In the genomic region with DNA sequence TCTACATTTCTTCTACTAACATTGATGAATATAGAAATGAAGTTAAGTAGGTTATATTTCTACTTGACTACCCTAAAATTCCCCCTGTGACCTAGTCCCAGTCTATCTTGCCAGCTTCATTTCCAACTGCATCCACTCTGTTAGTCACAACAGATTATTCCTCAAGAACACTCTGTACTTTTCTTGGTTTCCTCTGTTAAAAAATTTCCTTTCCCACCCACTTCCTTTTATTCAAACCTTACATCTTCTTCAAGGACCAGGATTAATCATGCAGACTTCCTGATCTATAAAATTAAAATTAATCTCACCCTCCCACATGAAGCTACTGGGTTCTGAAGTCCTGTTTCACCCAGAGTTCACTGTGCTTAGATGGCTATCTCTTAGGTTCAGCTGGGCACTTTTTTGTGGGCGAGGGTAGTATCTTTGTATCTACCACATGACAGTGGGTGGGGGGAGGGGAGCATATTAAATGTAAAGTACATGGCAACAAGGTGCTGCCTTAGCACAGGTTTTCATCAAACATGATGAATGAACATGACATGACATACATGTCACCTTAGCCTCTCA, we compare ENCODE assay signal across 27 mouse cellular contexts. TPM values are rescaled to one million over a fixed set of nuclear protein-coding genes. Genes with fewer than 3 reads are reported as not detected.
A peak's percentile ranks its signal among the peaks of the same experiment; 100 is the strongest.
DNase-seq lines count a peak whose midpoint lies in the region; ATAC-seq and TF ChIP-seq lines count a peak whose summit lies in the region.
"Had no signal": no experiment of that assay in that cellular context is flagged by ENCODE, and none has a peak within 500 bp of the region (broad histone marks: within the 10 kb centered on the region; RNA-seq: fewer than 3 reads in every experiment).

No protein-coding gene starts in this region.

- 43% methylated on average over 1 of the region's 1 CpGs for WGBS in heart, adult 2 months
- WGBS in embryonic facial prominence, embryonic 10.5 days = 75% methylated on average over 1 of the region's 1 CpGs
- 79% methylated on average over 1 of the region's 1 CpGs for WGBS in hindbrain, embryonic 11.5 days

- no peaks in the 10 kb centered on the region for H3K27me3 ChIP-seq in heart, adult 2 months (ENCODE audit: control insufficient read depth, insufficient read depth, low read length)
- no peaks in the 10 kb centered on the region for H3K27me3 ChIP-seq in embryonic facial prominence, embryonic 10.5 days (replicated peaks; ENCODE audit: low read depth, poor library complexity, severe bottlenecking)
- no peaks in the 10 kb centered on the region for H3K27me3 ChIP-seq in hindbrain, embryonic 11.5 days (ENCODE audit: control insufficient read depth, insufficient read depth, low read length)
- H3K27me3 ChIP-seq: CH12.LX; embryonic facial prominence, embryonic 12.5 days; hindbrain, embryonic 15.5 days; intestine, embryonic 15.5 days; midbrain, embryonic 15.5 days; Patski had no signal

- no peak overlapping the region for H3K4me2 ChIP-seq in hindbrain, embryonic 11.5 days (replicated peaks; ENCODE audit: low read depth, low read length)
- H3K4me2 ChIP-seq: embryonic facial prominence, embryonic 12.5 days; hindbrain, embryonic 15.5 days; intestine, embryonic 15.5 days; lung, embryonic 14.5 days; midbrain, embryonic 15.5 days had no signal

- ATAC-seq in CD4-positive, CD25-positive, alpha-beta regulatory T cell, adult 4 months = peak; percentile 80
- no peak for ATAC-seq in hindbrain, embryonic 11.5 days (ENCODE audit: low FRiP score)
- ATAC-seq: forebrain, embryonic 14.5 days; intestine, embryonic 15.5 days; midbrain, embryonic 15.5 days; Patski had no signal

- no peaks in the 10 kb centered on the region; the same call in 1 of the 2 replicates for H3K4me1 ChIP-seq in heart, adult 2 months (ENCODE audit: control insufficient read depth, insufficient read depth, low read length)
- H3K4me1 ChIP-seq in embryonic facial prominence, embryonic 10.5 days = no peaks in the 10 kb centered on the region
- H3K4me1 ChIP-seq in hindbrain, embryonic 11.5 days (replicated peaks; ENCODE audit: control insufficient read depth, insufficient read depth, low read length) = no peaks in the 10 kb centered on the region
- H3K4me1 ChIP-seq: embryonic facial prominence, embryonic 12.5 days; hindbrain, embryonic 15.5 days; intestine, embryonic 15.5 days; midbrain, embryonic 15.5 days had no signal

- H3K9ac ChIP-seq in heart, adult 2 months (ENCODE audit: low read depth, low read length) = no peak overlapping the region
- no peak overlapping the region for H3K9ac ChIP-seq in hindbrain, embryonic 11.5 days (ENCODE audit: low read depth, low read length)
- H3K9ac ChIP-seq: embryonic facial prominence, embryonic 12.5 days; hindbrain, embryonic 15.5 days; intestine, embryonic 15.5 days; liver, embryonic 14.5 days; lung, embryonic 14.5 days; midbrain, embryonic 15.5 days had no signal

- TF ChIP-seq EP300 in heart, adult 2 months (IDR thresholded peaks at IDR 0.05; ENCODE audit: insufficient read depth, low read depth, low read length) = no peak

- intact Hi-C loops in heart, adult 2 months (cut with DNase I) = no loop called here
- intact Hi-C loops in heart, postnatal 10 days (cut with DNase I) = no loop called here

- no peak for TF ChIP-seq CTCF in heart, adult 2 months (IDR thresholded peaks at IDR 0.05)

- peak overlapping the region; percentile 45 for H3K27ac ChIP-seq in heart, adult 2 months
- H3K27ac ChIP-seq in embryonic facial prominence, embryonic 10.5 days (replicated peaks) = no peak overlapping the region
- H3K27ac ChIP-seq in hindbrain, embryonic 11.5 days (ENCODE audit: low read depth, low read length) = no peak overlapping the region
- H3K27ac ChIP-seq: embryonic facial prominence, embryonic 12.5 days; hindbrain, embryonic 15.5 days; intestine, embryonic 15.5 days; liver, embryonic 14.5 days; midbrain, embryonic 15.5 days had no signal

- no peak for DNase-seq in heart, adult 2 months
- no peak for DNase-seq in heart, postnatal 10 days
- DNase-seq in lung, postnatal 25 days (ENCODE audit: low spot score) = peak; percentile 3
- no peak for DNase-seq in lung, postnatal 10 days
- peak; percentile 3 for DNase-seq in c-Kit-positive CD71-negative TER-119-negative erythroid progenitor cells, embryonic 14.5 days (ENCODE audit: low read depth)
- no peak for DNase-seq in embryonic facial prominence, embryonic 10.5 days (ENCODE audit: low spot score)
- DNase-seq in hindbrain, embryonic 11.5 days (ENCODE audit: low spot score) = no peak
- DNase-seq: adrenal gland, postnatal 25 days; cerebellum, adult 8-10 months; cerebellum, postnatal 25 days; kidney, adult 9 months; kidney, postnatal 10 days; layer of hippocampus, adult 9-11 months; liver; lung, embryonic 14.5 days; right cerebral cortex, adult 18-20 months; spleen, adult 18-20 months; thymus, postnatal 25 days had no signal

- H3K36me3 ChIP-seq in heart, adult 2 months (ENCODE audit: control insufficient read depth, insufficient read depth, low read length) = peaks cover 2% of the 10 kb centered on the region; the same call in 1 of the 2 replicates
- H3K36me3 ChIP-seq in embryonic facial prominence, embryonic 10.5 days (replicated peaks) = peaks cover 24% of the 10 kb centered on the region
- H3K36me3 ChIP-seq in hindbrain, embryonic 11.5 days (ENCODE audit: control insufficient read depth, insufficient read depth, low read length) = no peaks in the 10 kb centered on the region
- H3K36me3 ChIP-seq: midbrain, embryonic 15.5 days had no signal

- peaks cover 5% of the 10 kb centered on the region; the same call in 1 of the 2 replicates for H3K9me3 ChIP-seq in embryonic facial prominence, embryonic 10.5 days
- no peaks in the 10 kb centered on the region for H3K9me3 ChIP-seq in hindbrain, embryonic 11.5 days (ENCODE audit: control insufficient read depth, low read length)
- H3K9me3 ChIP-seq: hindbrain, embryonic 15.5 days; intestine, embryonic 15.5 days; midbrain, embryonic 15.5 days had no signal

- no peak for TF ChIP-seq POLR2A in heart, adult 2 months (IDR thresholded peaks at IDR 0.05; ENCODE audit: insufficient read depth, low read depth, low read length)

- H3K79me2 ChIP-seq in heart, adult 2 months (replicated peaks; ENCODE audit: control insufficient read depth, insufficient read depth, low read length) = no peaks in the 10 kb centered on the region

- H3K4me3 ChIP-seq in heart, adult 2 months = no peak overlapping the region
- no peak overlapping the region for H3K4me3 ChIP-seq in embryonic facial prominence, embryonic 10.5 days
- H3K4me3 ChIP-seq in hindbrain, embryonic 11.5 days (ENCODE audit: low read depth, low read length) = no peak overlapping the region
- H3K4me3 ChIP-seq: embryonic facial prominence, embryonic 12.5 days; hindbrain, embryonic 15.5 days; intestine, embryonic 15.5 days; midbrain, embryonic 15.5 days had no signal

RNA-seq across cellular contexts. Expression of gene Srek1ip1, which starts 13.1 kb away (rescaled TPM):
- total RNA-seq in heart, adult 2 months (2021) = 10 to 100 TPM; 21.0 to 22.3 TPM
- 11.3 and 19.5 TPM in 2 replicates for polyA plus RNA-seq in heart, adult 2 months (2012; rRNA removed)
- 10 to 100 TPM; 22.7 to 24.4 TPM for total RNA-seq in heart, postnatal 10 days (2021)
- 10 to 100 TPM; 10.7 to 19.2 TPM for polyA plus RNA-seq in CD4-positive, CD25-positive, alpha-beta regulatory T cell, adult 4 months (2017; shearing (Covaris generic))
- polyA plus RNA-seq in embryonic facial prominence, embryonic 10.5 days (2016; fragmentation: Nextera tagmentation; extraction: Ambion mirVana) = 18.7 and 18.8 TPM in 2 replicates
- 17.8 and 19.7 TPM in 2 replicates for polyA plus RNA-seq in hindbrain, embryonic 11.5 days (2014; fragmentation: Nextera tagmentation; extraction: Ambion mirVana)

RNA-seq across cellular contexts. Expression of gene Cwc27, which starts 37.8 kb away (rescaled TPM):
- 10 to 100 TPM; 13.5 to 15.2 TPM for total RNA-seq in heart, adult 2 months (2021)
- polyA plus RNA-seq in heart, adult 2 months (2012; rRNA removed) = 4.5 and 8.3 TPM in 2 replicates
- 10 to 100 TPM; 17.6 to 19.0 TPM for total RNA-seq in heart, postnatal 10 days (2021)
- 10 to 100 TPM; 37.9 to 48.4 TPM for polyA plus RNA-seq in CD4-positive, CD25-positive, alpha-beta regulatory T cell, adult 4 months (2017; shearing (Covaris generic))
- polyA plus RNA-seq in embryonic facial prominence, embryonic 10.5 days (2016; fragmentation: Nextera tagmentation; extraction: Ambion mirVana) = 33.3 and 36.2 TPM in 2 replicates
- 33.5 and 33.6 TPM in 2 replicates for polyA plus RNA-seq in hindbrain, embryonic 11.5 days (2014; fragmentation: Nextera tagmentation; extraction: Ambion mirVana)

Comparison
In these comparisons a context has a peak if more than half of its experiments do, and no peak if none do; other contexts are left out.
1. DNase-seq: peak in lung, postnatal 25 days (single experiment) and c-Kit-positive CD71-negative TER-119-negative erythroid progenitor cells, embryonic 14.5 days (single experiment); none in heart, adult 2 months (0 of 2), heart, postnatal 10 days (0 of 2), lung, postnatal 10 days (single experiment), embryonic facial prominence, embryonic 10.5 days (single experiment) and hindbrain, embryonic 11.5 days (single experiment).